Mouse (Mus musculus): ENCODE measurements around the gene Cmbl. TPM values are rescaled to one million over a fixed set of nuclear protein-coding genes. Genes with fewer than 3 reads are reported as not detected.

Cmbl gene
- polyA plus RNA-seq, 1 experiment from 2014 or later, result 3.5 TPM

DNA sequence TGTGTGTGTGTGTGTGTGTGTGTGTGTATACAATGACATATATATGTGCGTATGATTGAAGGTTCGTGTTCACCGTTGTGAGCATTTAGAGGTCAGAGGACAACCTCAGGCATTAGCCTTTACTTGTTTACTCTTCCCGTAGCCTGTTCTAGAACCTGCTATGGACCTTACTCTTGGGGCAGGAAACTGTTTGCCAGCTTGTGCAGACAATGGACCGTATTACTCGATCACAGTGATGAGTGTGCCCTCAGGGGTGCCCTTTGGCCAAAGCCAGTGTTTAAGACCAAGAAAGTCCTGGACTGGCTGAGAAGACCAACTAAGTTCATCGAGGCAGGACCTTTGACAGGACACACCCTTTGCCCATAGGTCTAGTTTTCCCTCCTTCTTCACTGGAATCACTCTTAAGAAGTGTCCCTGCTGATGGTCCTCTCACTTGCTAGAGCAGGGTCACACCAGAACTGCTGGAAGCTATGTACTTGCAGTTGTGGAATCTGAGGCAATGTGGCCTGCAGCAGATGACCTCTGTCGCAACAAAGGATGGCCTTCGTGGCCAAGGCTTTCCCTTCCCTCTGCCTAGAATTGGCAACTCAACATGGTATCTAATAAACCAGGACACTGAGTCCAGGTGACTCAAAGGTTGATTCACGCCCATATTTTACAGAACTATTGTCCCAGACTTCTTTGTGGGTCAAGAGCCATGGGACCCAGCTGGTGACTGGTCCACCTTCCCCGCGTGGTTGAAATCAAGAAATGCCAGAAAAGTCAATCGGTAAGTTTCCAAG is 18.3 kb downstream of the Cmbl start:
- Histone ChIP-seq H3K4me3 (ENCODE audit: inconsistent target) (no peak overlapping the region), H3K79me2 (ENCODE audit: inconsistent target) (no peaks in the 10 kb centered on the region), H3K27ac (no peak overlapping the region), H3K36me3 (ENCODE audit: inconsistent target) (no peaks in the 10 kb centered on the region)
- 87% methylated on average over 12 of the region's 13 CpGs for WGBS (ENCODE audit: missing documents)

DNA sequence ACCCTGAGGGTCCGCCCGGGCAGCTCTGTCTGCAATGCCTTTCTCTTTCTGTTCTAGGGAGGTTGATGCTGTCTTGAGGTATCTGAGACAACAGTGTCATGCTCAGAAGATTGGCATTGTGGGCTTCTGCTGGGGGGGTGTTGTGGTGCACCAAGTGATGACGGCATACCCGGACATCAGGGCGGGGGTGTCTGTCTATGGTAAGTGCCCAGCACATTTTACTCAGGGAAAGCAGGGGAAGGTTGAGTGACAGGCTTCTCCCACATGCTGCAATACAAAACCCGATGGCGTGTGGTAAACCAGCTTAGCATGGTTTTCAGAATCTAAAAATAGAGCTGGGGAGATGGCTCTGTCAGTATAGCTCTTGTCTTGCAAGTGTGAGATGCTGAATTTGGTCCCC is 20.0 kb downstream of the Cmbl start:
- H3K79me2 ChIP-seq (ENCODE audit: inconsistent target), result no peaks in the 10 kb centered on the region
- no peak overlapping the region for H3K4me3 ChIP-seq (ENCODE audit: inconsistent target)
- H3K36me3 ChIP-seq (ENCODE audit: inconsistent target), result peaks cover under 1% of the 10 kb centered on the region; the same call in 1 of the 2 replicates
- no peak overlapping the region for H3K27ac ChIP-seq
- WGBS (ENCODE audit: missing documents), result 37% methylated on average over 7 of the region's 7 CpGs

DNA sequence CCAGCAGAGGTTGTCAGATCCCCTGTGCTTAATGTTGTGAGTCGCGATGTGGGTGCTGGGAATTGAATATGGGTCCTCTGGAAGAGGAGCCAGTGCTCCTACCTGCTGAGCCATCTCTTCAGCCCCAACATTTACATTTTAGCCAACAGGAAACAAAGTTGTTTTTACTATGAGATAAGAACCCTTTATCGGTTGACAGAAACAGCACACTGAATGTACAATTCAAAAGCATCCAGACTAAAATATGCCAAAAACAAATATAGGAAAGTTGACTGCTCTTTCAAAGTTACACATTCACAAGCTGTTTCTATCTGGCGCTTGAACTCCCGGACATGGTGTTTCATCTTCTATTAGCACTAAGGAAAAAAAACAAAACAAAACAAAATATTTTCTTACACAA is 20.9 kb downstream of the Cmbl start:
- 82% methylated on average over 5 of the region's 5 CpGs for WGBS (ENCODE audit: missing documents)
- peaks cover 9% of the 10 kb centered on the region; the same call in 1 of the 2 replicates for H3K36me3 ChIP-seq (ENCODE audit: inconsistent target)
- no peak overlapping the region for H3K27ac ChIP-seq
- no peaks in the 10 kb centered on the region for H3K79me2 ChIP-seq (ENCODE audit: inconsistent target)
- no peak overlapping the region for H3K4me3 ChIP-seq (ENCODE audit: inconsistent target)

DNA sequence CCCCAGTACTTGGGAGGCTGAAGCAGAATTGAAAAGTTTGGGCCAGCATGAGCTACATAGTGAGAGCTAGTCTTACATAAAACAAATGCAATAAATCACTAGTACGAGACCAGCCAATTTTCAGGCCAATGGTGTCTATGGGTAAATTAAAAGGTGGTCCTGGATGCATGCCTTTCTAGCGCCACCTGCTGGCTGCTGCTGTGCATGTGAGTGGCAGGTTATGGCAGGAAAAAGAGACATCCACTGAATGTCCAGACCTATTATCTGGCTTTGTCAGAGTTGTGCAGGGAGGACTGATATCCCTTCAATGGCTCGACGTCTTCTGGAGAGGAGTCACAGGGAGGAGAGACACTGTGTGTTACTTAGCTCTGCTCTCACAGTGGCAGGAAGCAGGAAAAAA is 21.3 kb downstream of the Cmbl start:
- no peak overlapping the region for H3K27ac ChIP-seq
- H3K79me2 ChIP-seq (ENCODE audit: inconsistent target), result no peaks in the 10 kb centered on the region
- peaks cover 13% of the 10 kb centered on the region; the same call in 1 of the 2 replicates for H3K36me3 ChIP-seq (ENCODE audit: inconsistent target)
- H3K4me3 ChIP-seq (ENCODE audit: inconsistent target), result no peak overlapping the region
- 5% methylated on average over 4 of the region's 4 CpGs for WGBS (ENCODE audit: missing documents)

DNA sequence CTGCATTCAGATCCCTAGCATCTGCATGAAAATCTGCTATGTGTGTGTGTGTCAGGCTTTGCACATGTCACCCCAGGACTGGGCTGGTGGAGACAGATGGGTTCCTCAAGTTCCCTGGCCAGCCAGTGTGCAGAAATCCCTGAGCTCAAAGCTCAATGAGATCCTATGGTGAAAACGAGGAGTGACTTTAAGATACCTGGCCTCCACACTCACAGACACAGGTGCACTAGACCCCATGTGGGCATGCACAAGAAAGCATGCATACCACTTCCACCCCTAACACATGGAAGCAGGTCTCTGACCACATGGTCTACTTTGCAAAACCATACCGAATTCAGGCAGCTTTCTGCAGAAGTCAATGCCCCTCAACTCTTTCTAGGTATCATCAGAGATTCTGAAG is 22.6 kb downstream of the Cmbl start:
- WGBS (ENCODE audit: missing documents), result 50% methylated on average over 2 of the region's 2 CpGs
- Histone ChIP-seq H3K79me2 (ENCODE audit: inconsistent target) (no peaks in the 10 kb centered on the region), H3K4me3 (ENCODE audit: inconsistent target) (no peak overlapping the region), H3K36me3 (ENCODE audit: inconsistent target) (peaks cover 25% of the 10 kb centered on the region), H3K27ac (no peak overlapping the region)

DNA sequence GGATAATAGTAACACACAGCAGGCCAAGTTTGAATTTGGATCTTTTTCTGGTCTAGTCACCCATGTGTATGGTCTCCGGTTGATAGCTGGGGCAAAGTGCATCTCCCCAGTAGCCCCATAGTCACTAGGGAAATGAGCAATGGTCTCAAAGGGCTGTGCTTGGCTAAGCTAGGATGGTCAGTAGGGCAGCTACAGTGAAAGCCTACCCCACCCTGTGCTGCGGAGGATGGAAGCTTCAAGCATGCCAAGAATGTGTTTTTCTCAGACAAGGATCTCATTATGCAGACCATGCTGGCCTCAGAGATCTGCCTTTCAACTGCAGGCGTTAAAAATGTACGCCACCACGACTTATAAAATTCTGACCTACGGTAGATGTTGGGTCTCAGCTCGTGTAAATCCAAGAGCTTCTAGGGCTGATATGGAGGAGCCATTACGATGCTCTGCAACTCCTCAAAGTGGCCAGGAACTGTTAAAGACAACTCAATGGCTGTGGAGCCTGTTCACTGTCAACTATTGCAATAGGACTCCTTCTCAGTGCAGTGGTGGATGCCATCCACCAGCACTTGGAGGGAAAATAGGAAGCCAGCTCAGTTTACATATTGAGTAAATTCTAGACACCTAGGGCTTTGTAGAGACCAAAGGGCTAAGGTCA is 23.9 kb downstream of the Cmbl start:
- Histone ChIP-seq H3K36me3 (ENCODE audit: inconsistent target) (peaks cover 38% of the 10 kb centered on the region), H3K4me3 (ENCODE audit: inconsistent target) (no peak overlapping the region), H3K27ac (no peak overlapping the region), H3K79me2 (ENCODE audit: inconsistent target) (no peaks in the 10 kb centered on the region)
- 97% methylated on average over 8 of the region's 8 CpGs for WGBS (ENCODE audit: missing documents)

DNA sequence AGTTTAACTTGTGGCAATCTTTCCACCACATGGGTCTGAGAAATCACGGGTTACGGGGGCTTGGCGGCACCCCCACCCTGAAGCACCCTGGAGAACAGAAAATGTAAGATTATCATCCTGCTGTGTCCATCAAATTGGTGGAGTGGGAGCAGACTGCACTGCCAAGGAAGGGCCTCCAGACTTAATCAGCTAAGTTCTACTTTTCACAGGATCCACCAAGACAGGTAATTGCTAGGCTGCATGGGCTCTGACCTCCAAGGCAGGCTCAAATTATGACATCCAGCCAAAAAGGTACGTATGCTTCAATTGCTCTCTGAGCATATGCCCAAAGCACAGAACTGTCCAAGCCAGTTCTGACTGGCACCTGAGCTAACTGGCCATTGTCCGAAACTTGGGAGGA is 25.0 kb downstream of the Cmbl start:
- 96% methylated on average over 5 of the region's 5 CpGs for WGBS (ENCODE audit: missing documents)
- peaks cover 49% of the 10 kb centered on the region for H3K36me3 ChIP-seq (ENCODE audit: inconsistent target)
- H3K79me2 ChIP-seq (ENCODE audit: inconsistent target), result no peaks in the 10 kb centered on the region
- no peak overlapping the region for H3K4me3 ChIP-seq (ENCODE audit: inconsistent target)
- no peak overlapping the region for H3K27ac ChIP-seq

DNA sequence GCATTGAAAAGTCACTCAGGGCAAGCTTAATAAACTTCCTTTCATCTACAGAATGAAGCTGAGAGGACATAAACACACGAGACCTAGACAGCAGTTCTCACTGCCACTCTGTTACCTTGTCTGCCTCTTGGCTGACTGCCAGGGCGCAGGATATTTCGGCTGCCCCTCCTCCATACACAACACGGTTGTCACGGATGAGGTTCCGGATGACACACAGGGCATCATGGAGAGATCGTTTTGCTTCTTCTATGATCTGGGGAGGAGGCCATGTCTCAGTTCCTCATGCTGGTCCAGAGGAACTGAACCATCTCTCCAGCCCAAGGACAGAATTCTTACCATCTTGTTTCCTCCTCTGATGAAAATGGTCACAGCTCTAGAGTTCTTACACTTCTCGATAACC is 27.3 kb downstream of the Cmbl start:
- peaks cover 58% of the 10 kb centered on the region for H3K36me3 ChIP-seq (ENCODE audit: inconsistent target)
- H3K79me2 ChIP-seq (ENCODE audit: inconsistent target), result peaks cover 16% of the 10 kb centered on the region
- WGBS (ENCODE audit: missing documents), result 92% methylated on average over 8 of the region's 8 CpGs
- H3K4me3 ChIP-seq (ENCODE audit: inconsistent target), result no peak overlapping the region
- no peak overlapping the region for H3K27ac ChIP-seq

DNA sequence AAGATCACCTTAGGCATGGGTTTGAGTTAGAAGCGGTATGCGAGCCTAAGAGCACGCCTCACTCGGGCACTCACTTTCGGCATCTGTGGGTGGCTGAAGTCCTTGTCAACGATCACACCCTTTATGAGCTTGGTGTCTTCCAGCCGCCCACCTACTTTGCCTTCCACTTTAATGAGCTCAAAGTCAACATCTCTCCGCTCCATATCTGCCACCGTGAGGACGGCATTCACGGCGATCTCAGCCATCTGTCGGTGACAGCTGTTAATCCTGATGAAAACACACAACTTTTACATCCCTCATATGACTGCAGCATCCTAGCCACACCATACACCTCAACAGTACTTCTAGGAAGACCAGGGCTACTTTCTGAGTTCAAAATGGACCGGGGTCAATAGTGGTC is 29.1 kb downstream of the Cmbl start:
- peaks cover 33% of the 10 kb centered on the region for H3K79me2 ChIP-seq (ENCODE audit: inconsistent target)
- H3K27ac ChIP-seq, result no peak overlapping the region
- peaks cover 58% of the 10 kb centered on the region for H3K36me3 ChIP-seq (ENCODE audit: inconsistent target)
- no peak overlapping the region for H3K4me3 ChIP-seq (ENCODE audit: inconsistent target)
- 94% methylated on average over 14 of the region's 14 CpGs for WGBS (ENCODE audit: missing documents)

DNA sequence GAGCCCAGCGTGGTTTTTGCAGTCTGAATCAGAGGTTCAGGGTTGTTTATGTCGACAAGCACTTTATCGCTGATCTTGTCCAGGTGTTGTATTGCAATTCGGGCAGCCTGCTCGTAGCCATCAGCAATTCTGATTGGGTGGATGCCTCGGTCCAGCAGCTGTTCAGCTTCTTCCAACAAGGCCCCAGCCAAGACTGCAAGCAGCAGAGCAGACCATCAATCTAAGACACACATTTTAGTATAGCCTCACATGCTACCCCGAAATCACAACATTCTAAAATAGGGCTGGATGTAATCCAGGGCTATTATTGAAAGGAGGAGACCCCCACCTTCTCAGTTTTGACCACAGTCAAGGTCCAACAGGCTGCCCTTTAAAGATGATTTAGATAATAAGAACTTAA is 30.5 kb downstream of the Cmbl start:
- H3K36me3 ChIP-seq (ENCODE audit: inconsistent target), result peaks cover 54% of the 10 kb centered on the region
- 95% methylated on average over 7 of the region's 7 CpGs for WGBS (ENCODE audit: missing documents)
- H3K27ac ChIP-seq, result no peak overlapping the region
- peaks cover 47% of the 10 kb centered on the region for H3K79me2 ChIP-seq (ENCODE audit: inconsistent target)
- H3K4me3 ChIP-seq (ENCODE audit: inconsistent target), result no peak overlapping the region

DNA sequence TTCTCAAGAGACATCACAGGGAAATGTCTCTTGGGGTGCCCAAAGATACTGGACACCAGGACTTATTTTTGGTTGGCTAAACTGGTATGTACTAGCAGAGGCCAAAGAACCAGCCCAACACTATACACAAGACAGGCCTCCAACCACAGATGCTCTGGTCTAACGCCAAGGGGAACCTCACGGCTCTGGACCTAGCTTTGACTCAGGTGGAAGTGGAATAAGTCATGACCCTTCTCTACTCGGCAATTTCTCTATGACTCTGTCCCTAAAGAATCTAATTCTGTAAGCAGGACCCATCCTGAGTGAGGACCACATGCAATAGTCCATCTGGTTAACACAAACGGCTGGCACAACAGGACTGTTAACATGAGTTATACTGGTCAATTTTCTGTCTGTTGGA is 34.6 kb downstream of the Cmbl start:
- H3K4me3 ChIP-seq (ENCODE audit: inconsistent target), result peak overlapping the region; percentile 76; the same call in 1 of the 2 replicates

DNA sequence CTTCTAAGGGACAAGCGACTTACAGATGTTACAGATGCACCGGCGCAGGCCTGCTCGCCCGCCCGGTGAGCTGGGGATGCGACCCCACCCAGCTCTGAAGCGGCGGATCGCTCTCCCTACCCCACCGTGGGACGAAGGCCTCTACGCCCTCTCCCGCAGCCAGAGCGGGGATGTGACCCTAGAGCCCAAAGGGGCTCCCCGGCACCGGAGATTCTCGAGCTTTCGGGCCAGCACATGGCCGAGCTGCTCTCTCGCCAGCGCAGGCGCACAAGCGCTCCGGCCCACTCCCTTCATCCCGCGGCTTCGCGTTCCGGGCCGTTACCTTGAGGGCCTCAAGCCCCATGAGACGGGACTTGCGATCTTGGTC is 36.1 kb downstream of the Cmbl start:
- peak overlapping the region; percentile 89 for H3K27ac ChIP-seq
- peak overlapping the region; percentile 76 for H3K4me3 ChIP-seq (ENCODE audit: inconsistent target)
- peaks cover 67% of the 10 kb centered on the region for H3K79me2 ChIP-seq (ENCODE audit: inconsistent target)
- WGBS (ENCODE audit: missing documents), result 4% methylated on average over 33 of the region's 33 CpGs
- H3K36me3 ChIP-seq (ENCODE audit: inconsistent target), result no peaks in the 10 kb centered on the region

More for the DNA sequence above, 34.6 kb downstream of the Cmbl start:
- H3K36me3 ChIP-seq (ENCODE audit: inconsistent target), result peaks cover 12% of the 10 kb centered on the region
- WGBS (ENCODE audit: missing documents), result 20% methylated on average over 4 of the region's 4 CpGs
- H3K27ac ChIP-seq, result no peak overlapping the region
- peaks cover 70% of the 10 kb centered on the region for H3K79me2 ChIP-seq (ENCODE audit: inconsistent target)

DNA sequence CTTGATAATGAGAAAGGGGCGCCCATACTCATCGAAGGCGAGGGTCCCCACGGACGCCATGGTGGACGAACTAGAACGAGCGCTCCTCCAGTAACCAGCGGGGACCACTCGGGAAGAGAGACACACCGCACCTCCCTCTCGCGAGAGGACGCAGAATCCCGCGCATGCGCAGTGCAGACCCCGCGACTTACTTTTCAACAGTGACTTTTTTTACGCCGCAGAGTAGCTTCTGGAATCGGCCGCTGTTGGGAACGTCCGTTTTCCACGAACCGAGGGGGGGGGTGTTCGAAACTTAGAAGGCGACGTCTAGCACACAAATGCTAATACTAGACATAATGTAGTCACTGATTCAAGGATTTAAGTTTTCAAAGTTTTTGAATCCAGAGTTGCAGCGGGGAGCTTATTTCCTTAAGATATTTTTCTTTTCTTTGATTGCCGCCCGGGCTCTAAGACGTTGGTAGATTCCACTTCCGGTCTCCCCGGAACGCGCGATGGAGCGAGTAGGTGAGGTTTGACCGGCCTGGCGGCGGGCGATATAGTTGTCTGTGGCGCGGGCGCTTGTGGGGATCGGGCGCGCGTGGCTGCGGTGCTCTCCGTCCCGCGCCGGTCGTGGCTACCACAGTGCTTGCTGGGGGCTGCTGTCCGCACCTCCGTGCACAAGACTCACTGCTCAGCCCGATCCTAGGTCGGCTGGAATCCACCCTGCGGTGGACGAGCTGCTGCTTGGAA is 36.6 kb downstream of the Cmbl start, which contains the start of the genes Cct5 and Fam173b:
Gene Cct5, minus strand, starts transcription at position 159 of the 729 bp plus-strand sequence.
Gene Fam173b, plus strand, starts transcription at position 207 of the 729 bp plus-strand sequence.
- Histone ChIP-seq H3K4me3 (ENCODE audit: inconsistent target) (peak within 1 kb of the TSS; percentile 76), H3K36me3 (ENCODE audit: inconsistent target) (no peaks in the 10 kb centered on the region), H3K27ac (peak within 1 kb of the TSS; percentile 89), H3K79me2 (ENCODE audit: inconsistent target) (peaks cover 61% of the 10 kb centered on the region)
- under 1% methylated on average over 57 of the region's 63 CpGs for WGBS (ENCODE audit: missing documents)

DNA sequence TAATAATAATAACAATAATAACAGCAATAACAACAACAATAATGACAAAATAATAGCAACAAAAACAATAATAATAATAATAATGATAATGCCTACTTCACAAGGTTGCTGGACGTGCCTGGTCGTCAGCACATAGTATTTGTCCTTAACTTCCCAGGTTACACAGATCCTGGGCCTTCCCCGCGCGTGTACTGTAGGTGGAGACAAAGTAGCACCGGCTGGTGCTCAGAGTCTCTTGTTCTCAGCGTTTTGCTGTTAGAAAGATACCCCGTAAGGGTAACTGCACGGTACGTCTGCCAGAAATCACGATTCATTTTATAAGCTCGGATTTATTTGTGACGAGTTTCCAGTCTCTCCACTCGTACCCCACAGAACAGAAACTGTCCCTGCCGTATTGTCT is 37.2 kb downstream of the Cmbl start:
- Histone ChIP-seq H3K27ac (peak overlapping the region; percentile 89), H3K36me3 (ENCODE audit: inconsistent target) (no peaks in the 10 kb centered on the region), H3K79me2 (ENCODE audit: inconsistent target) (peaks cover 55% of the 10 kb centered on the region), H3K4me3 (ENCODE audit: inconsistent target) (peak overlapping the region; percentile 76)
- WGBS (ENCODE audit: missing documents), result under 1% methylated on average over 15 of the region's 15 CpGs

DNA sequence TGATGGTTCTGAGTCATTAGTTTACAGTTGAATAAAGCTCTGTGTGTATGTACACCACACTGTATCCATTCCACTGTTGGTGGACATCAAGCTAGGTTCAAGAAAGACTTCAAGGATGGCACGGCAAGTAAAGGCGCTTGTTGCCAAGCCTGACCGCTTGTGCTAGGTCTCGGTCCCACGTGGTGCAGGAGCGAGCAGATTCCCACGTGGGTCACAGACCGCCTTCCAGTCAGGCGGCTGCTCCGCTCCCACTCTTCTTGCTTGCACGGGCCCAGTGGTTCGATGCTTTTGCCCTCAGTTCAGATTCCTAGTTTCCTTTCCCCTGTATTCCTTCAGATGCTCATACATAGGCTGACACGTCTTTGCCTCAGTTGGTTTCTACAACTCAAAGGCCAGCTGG is 37.9 kb downstream of the Cmbl start:
- Histone ChIP-seq H3K36me3 (ENCODE audit: inconsistent target) (no peaks in the 10 kb centered on the region), H3K27ac (no peak overlapping the region), H3K4me3 (ENCODE audit: inconsistent target) (peak overlapping the region; percentile 76; the same call in 1 of the 2 replicates), H3K79me2 (ENCODE audit: inconsistent target) (peaks cover 48% of the 10 kb centered on the region)
- 90% methylated on average over 13 of the region's 13 CpGs for WGBS (ENCODE audit: missing documents)

Measured in macrophage (primary cell).